Mouse (Mus musculus): ENCODE data around the gene Plcb4.

GRCm38 (mm10) chr2:135939933-135940332 lies 281.1 kb downstream of the Plcb4 start:
- no peak for TF ChIP-seq POLR2A (IDR thresholded peaks at IDR 0.05; ENCODE audit: extremely low read depth, insufficient read depth, low read length)
- TF ChIP-seq CTCF (IDR thresholded peaks at IDR 0.05; ENCODE audit: extremely low read depth, insufficient read depth, low read length), result no peak
